12 mouse cellular contexts compared by ENCODE assay signal in genomic region chr10:115593221-115593620, GRCm38 (mm10). TPM values are rescaled to one million over a fixed set of nuclear protein-coding genes. Genes with fewer than 3 reads are reported as not detected.
DNase-seq lines count a peak whose midpoint lies in the region; ATAC-seq and TF ChIP-seq lines count a peak whose summit lies in the region.
"Had no signal": no experiment of that assay in that cellular context is flagged by ENCODE, and none has a peak within 500 bp of the region (broad histone marks: within the 10 kb centered on the region; RNA-seq: fewer than 3 reads in every experiment).

No protein-coding gene starts in this region.

- DNase-seq in kidney, postnatal 0 days (ENCODE audit: low spot score): no peak
- DNase-seq in kidney, postnatal 14 days: no peak
- DNase-seq in Muller cell, postnatal 12 days (ENCODE audit: inconsistent ontology term): peak; percentile 37
- DNase-seq in fibroblast of lung, adult 2 months (ENCODE audit: low read depth): peak; percentile 78
- no peak for DNase-seq in thymus, postnatal 0 days (ENCODE audit: low spot score)
- DNase-seq in heart, adult 11 months: no peak
- DNase-seq: right cerebral cortex, postnatal 25 days; thymus, postnatal 14 days had no signal

- no peak for ATAC-seq in kidney, postnatal 0 days (replicated peaks; ENCODE audit: low FRiP score, low read depth)
- ATAC-seq in neural tube, embryonic 12.5 days (ENCODE audit: low FRiP score, low read depth): no peak
- ATAC-seq: forebrain, embryonic 16.5 days had no signal

- H3K36me3 ChIP-seq in kidney, postnatal 0 days (ENCODE audit: insufficient read depth, low read length): no peaks in the 10 kb centered on the region
- H3K36me3 ChIP-seq in neural tube, embryonic 12.5 days: no peaks in the 10 kb centered on the region
- H3K36me3 ChIP-seq: liver, embryonic 15.5 days had no signal

- no peak overlapping the region for H3K27ac ChIP-seq in kidney, postnatal 0 days
- no peak overlapping the region for H3K27ac ChIP-seq in neural tube, embryonic 12.5 days
- H3K27ac ChIP-seq: liver, embryonic 15.5 days had no signal

- no peaks in the 10 kb centered on the region for H3K4me1 ChIP-seq in kidney, postnatal 0 days (replicated peaks; ENCODE audit: insufficient read depth, low read length)
- no peaks in the 10 kb centered on the region; the same call in 1 of the 2 replicates for H3K4me1 ChIP-seq in neural tube, embryonic 12.5 days
- H3K4me1 ChIP-seq: liver, embryonic 15.5 days had no signal

- TF ChIP-seq CTCF in kidney, postnatal 0 days (IDR thresholded peaks at IDR 0.05; ENCODE audit: low read depth): no peak

- H3K9ac ChIP-seq in kidney, postnatal 0 days (ENCODE audit: low read depth, low read length): no peak overlapping the region
- no peak overlapping the region for H3K9ac ChIP-seq in neural tube, embryonic 12.5 days
- H3K9ac ChIP-seq: liver, embryonic 15.5 days had no signal

- 25% methylated on average over 11 of the region's 11 CpGs for WGBS in kidney, postnatal 0 days
- 40% methylated on average over 11 of the region's 11 CpGs for WGBS in neural tube, embryonic 12.5 days

- no peaks in the 10 kb centered on the region for H3K9me3 ChIP-seq in kidney, postnatal 0 days (replicated peaks; ENCODE audit: low read length)
- H3K9me3 ChIP-seq in neural tube, embryonic 12.5 days: no peaks in the 10 kb centered on the region
- H3K9me3 ChIP-seq: liver, embryonic 15.5 days had no signal

- H3K27me3 ChIP-seq in kidney, postnatal 0 days (ENCODE audit: insufficient read depth, low read length): 0 out of 2 replicates have a peak, but pooled peaks cover 4% of the 10 kb centered on the region
- H3K27me3 ChIP-seq in neural tube, embryonic 12.5 days (replicated peaks): peaks cover 7% of the 10 kb centered on the region; the same call in 1 of the 2 replicates

- H3K4me2 ChIP-seq in kidney, postnatal 0 days (ENCODE audit: low read length): peak overlapping the region; percentile 18; the same call in 1 of the 2 replicates
- 0 out of 2 replicates have a peak overlapping the region, but pooled peaks have one; percentile 21 for H3K4me2 ChIP-seq in neural tube, embryonic 12.5 days (replicated peaks)
- H3K4me2 ChIP-seq: liver, embryonic 15.5 days had no signal

- H3K4me3 ChIP-seq in kidney, postnatal 0 days (replicated peaks; ENCODE audit: low read depth, low read length): no peak overlapping the region
- no peak overlapping the region for H3K4me3 ChIP-seq in neural tube, embryonic 12.5 days
- H3K4me3 ChIP-seq: liver, embryonic 15.5 days had no signal

RNA-seq across cellular contexts. Expression of gene Lgr5, which starts 5.6 kb away (rescaled TPM):
- polyA plus RNA-seq in kidney, postnatal 0 days (2015; fragmentation: Nextera tagmentation; extraction: Ambion mirVana): 3.7 and 4.4 TPM in 2 replicates
- 4.8 and 5.8 TPM in 2 replicates for polyA plus RNA-seq in neural tube, embryonic 12.5 days (2016; fragmentation: Nextera tagmentation; extraction: Ambion mirVana)
- polyA plus RNA-seq in thymus, postnatal 0 days (2015; fragmentation: Nextera tagmentation; extraction: Ambion mirVana): 0.04 and 0.07 TPM in 2 replicates

RNA-seq across cellular contexts. Expression of gene A930009A15Rik, which starts 23.4 kb away (rescaled TPM):
- 0.14 TPM in 1 of 2 replicates, not detected in the other for polyA plus RNA-seq in kidney, postnatal 0 days (2015; fragmentation: Nextera tagmentation; extraction: Ambion mirVana)
- 0.25 and 0.95 TPM in 2 replicates for polyA plus RNA-seq in neural tube, embryonic 12.5 days (2016; fragmentation: Nextera tagmentation; extraction: Ambion mirVana)
- polyA plus RNA-seq in thymus, postnatal 0 days (2015; fragmentation: Nextera tagmentation; extraction: Ambion mirVana): not detected in 2 replicates
- polyA plus RNA-seq: intestine, embryonic 14.5 days; liver, embryonic 15.5 days had no signal

Comparison
In these comparisons a context has a peak if more than half of its experiments do, and no peak if none do; other contexts are left out.
1. DNase-seq: peak in Muller cell, postnatal 12 days (single experiment) and fibroblast of lung, adult 2 months (single experiment); none in kidney, postnatal 0 days (single experiment), kidney, postnatal 14 days (single experiment), thymus, postnatal 0 days (single experiment) and heart, adult 11 months (single experiment).